Mouse (Mus musculus): ENCODE measurements around the gene Zfp941. TPM values are rescaled to one million over a fixed set of nuclear protein-coding genes. Genes with fewer than 3 reads are reported as not detected.

Zfp941 gene
- polyA plus RNA-seq, 1 experiment from 2014 or later = 15.3 TPM

Other genes with a start within 250 kb of the Zfp941 start
- gene Olfr46, start 220.9 kb downstream of the Zfp941 start, polyA plus RNA-seq (2016; fragmentation: Nextera tagmentation; extraction: Ambion mirVana) = 0.03 TPM in 1 of 2 replicates, not detected in the other
- gene Olfr61, start 193.2 kb downstream of the Zfp941 start, polyA plus RNA-seq (2016; fragmentation: Nextera tagmentation; extraction: Ambion mirVana) = not detected in 2 replicates
- gene Olfr53, start 175.7 kb downstream of the Zfp941 start, polyA plus RNA-seq (2016; fragmentation: Nextera tagmentation; extraction: Ambion mirVana) = not detected in 2 replicates
- not detected in 2 replicates for gene Olfr539, start 162.2 kb downstream of the Zfp941 start, polyA plus RNA-seq (2016; fragmentation: Nextera tagmentation; extraction: Ambion mirVana)
- not detected in 2 replicates for gene Olfr45, start 140.2 kb downstream of the Zfp941 start, polyA plus RNA-seq (2016; fragmentation: Nextera tagmentation; extraction: Ambion mirVana)
- not detected in 2 replicates for gene Olfr541, start 124.9 kb downstream of the Zfp941 start, polyA plus RNA-seq (2016; fragmentation: Nextera tagmentation; extraction: Ambion mirVana)
- gene Cyp2e1, start 58.4 kb downstream of the Zfp941 start, polyA plus RNA-seq (2016; fragmentation: Nextera tagmentation; extraction: Ambion mirVana) = not detected in 2 replicates
- 0.23 and 0.30 TPM in 2 replicates for gene Syce1, start 34.3 kb downstream of the Zfp941 start, polyA plus RNA-seq (2016; fragmentation: Nextera tagmentation; extraction: Ambion mirVana)
- not detected in 2 replicates for gene Urah, start 12.8 kb upstream of the Zfp941 start, polyA plus RNA-seq (2016; fragmentation: Nextera tagmentation; extraction: Ambion mirVana)
- not detected in 2 replicates for gene Scgb1c1, start 23.4 kb upstream of the Zfp941 start, polyA plus RNA-seq (2016; fragmentation: Nextera tagmentation; extraction: Ambion mirVana)
- gene Odf3, start 25.6 kb upstream of the Zfp941 start, polyA plus RNA-seq (2016; fragmentation: Nextera tagmentation; extraction: Ambion mirVana) = not detected in 2 replicates
- not detected in 2 replicates for gene Gm45785, start 34.2 kb upstream of the Zfp941 start, polyA plus RNA-seq (2016; fragmentation: Nextera tagmentation; extraction: Ambion mirVana)
- gene Ric8a, start 34.8 kb upstream of the Zfp941 start, polyA plus RNA-seq (2016; fragmentation: Nextera tagmentation; extraction: Ambion mirVana) = 89.1 and 94.8 TPM in 2 replicates
- gene Bet1l, start 35.4 kb upstream of the Zfp941 start, polyA plus RNA-seq (2016; fragmentation: Nextera tagmentation; extraction: Ambion mirVana) = 30.3 and 34.2 TPM in 2 replicates
- 293 and 317 TPM in 2 replicates for gene Psmd13, start 59.8 kb upstream of the Zfp941 start, polyA plus RNA-seq (2016; fragmentation: Nextera tagmentation; extraction: Ambion mirVana)
- gene Sirt3, start 60.1 kb upstream of the Zfp941 start, polyA plus RNA-seq (2016; fragmentation: Nextera tagmentation; extraction: Ambion mirVana) = 32.4 and 33.1 TPM in 2 replicates
- gene Cox8b, start 78.3 kb upstream of the Zfp941 start, polyA plus RNA-seq (2016; fragmentation: Nextera tagmentation; extraction: Ambion mirVana) = 1.9 and 2.2 TPM in 2 replicates
- gene Nlrp6, start 98.7 kb upstream of the Zfp941 start, polyA plus RNA-seq (2016; fragmentation: Nextera tagmentation; extraction: Ambion mirVana) = 0.08 TPM in 1 of 2 replicates, not detected in the other
- 11.2 and 12.2 TPM in 2 replicates for gene Pgghg, start 119.2 kb upstream of the Zfp941 start, polyA plus RNA-seq (2016; fragmentation: Nextera tagmentation; extraction: Ambion mirVana)
- 1.2 and 1.6 TPM in 2 replicates for gene Ifitm5, start 128.1 kb upstream of the Zfp941 start, polyA plus RNA-seq (2016; fragmentation: Nextera tagmentation; extraction: Ambion mirVana)
- 0.55 TPM in 1 of 2 replicates, not detected in the other for gene Gm45717, start 133.8 kb upstream of the Zfp941 start, polyA plus RNA-seq (2016; fragmentation: Nextera tagmentation; extraction: Ambion mirVana)
- gene Ifitm2, start 133.8 kb upstream of the Zfp941 start, polyA plus RNA-seq (2016; fragmentation: Nextera tagmentation; extraction: Ambion mirVana) = 314 and 316 TPM in 2 replicates
- 10.1 and 13.6 TPM in 2 replicates for gene Ifitm1, start 145.0 kb upstream of the Zfp941 start, polyA plus RNA-seq (2016; fragmentation: Nextera tagmentation; extraction: Ambion mirVana)
- 23.9 and 29.2 TPM in 2 replicates for gene Ifitm3, start 188.6 kb upstream of the Zfp941 start, polyA plus RNA-seq (2016; fragmentation: Nextera tagmentation; extraction: Ambion mirVana)
- 0.42 and 0.54 TPM in 2 replicates for gene Ifitm6, start 195.7 kb upstream of the Zfp941 start, polyA plus RNA-seq (2016; fragmentation: Nextera tagmentation; extraction: Ambion mirVana)
- gene Gm17387, start 207.0 kb upstream of the Zfp941 start, polyA plus RNA-seq (2016; fragmentation: Nextera tagmentation; extraction: Ambion mirVana) = not detected in 2 replicates
- 40.8 and 41.5 TPM in 2 replicates for gene B4galnt4, start 238.9 kb upstream of the Zfp941 start, polyA plus RNA-seq (2016; fragmentation: Nextera tagmentation; extraction: Ambion mirVana)

All from neural tube, embryonic 12.5 days (tissue).